Mouse (Mus musculus) heart, postnatal 25 days (tissue): ENCODE measurements around the gene Fndc5. TPM values are rescaled to one million over a fixed set of nuclear protein-coding genes. Genes with fewer than 3 reads are reported as not detected.

Source experiments
- DNase-seq: peaks from one replicate; pipeline ENCODE4 v3.0.0; 2022; ENCODE audit warnings: low spot score
- intact Hi-C: fragments of 180-260 bp; cut with DNase I; formaldehyde crosslinking; loops from one replicate; pipeline ENCODE4 v1.15.1; 2025
- total RNA-seq, 2 experiments: library from RNA; stranded (reverse); gene quantifications; 2 replicates each; pipeline ENCODE4 v1.2.3; 2021

The Fndc5 gene
- total RNA-seq, 2 experiments from 2014 or later, result 325 TPM

DNA sequence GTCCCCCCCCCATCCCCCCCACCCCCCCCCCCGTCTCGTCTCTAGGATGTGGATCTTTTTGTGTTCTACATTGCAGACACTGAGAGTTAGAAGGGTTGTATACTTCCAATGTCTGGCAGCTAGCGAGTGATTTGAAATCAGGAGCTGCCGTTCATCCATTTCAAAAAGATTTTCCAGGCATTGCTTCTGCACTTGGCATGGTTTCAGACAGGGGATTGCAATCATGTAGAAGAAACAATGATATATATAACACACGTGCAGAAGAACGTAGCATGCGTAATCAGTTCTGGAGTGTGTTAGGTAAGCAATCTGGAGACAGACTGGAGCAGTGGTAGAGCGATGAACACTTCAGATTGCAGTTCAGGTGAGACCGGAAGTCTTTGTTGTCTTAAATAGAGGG is 14.7 kb upstream of the Fndc5 start:
- intact Hi-C loops, result no loop called here

DNA sequence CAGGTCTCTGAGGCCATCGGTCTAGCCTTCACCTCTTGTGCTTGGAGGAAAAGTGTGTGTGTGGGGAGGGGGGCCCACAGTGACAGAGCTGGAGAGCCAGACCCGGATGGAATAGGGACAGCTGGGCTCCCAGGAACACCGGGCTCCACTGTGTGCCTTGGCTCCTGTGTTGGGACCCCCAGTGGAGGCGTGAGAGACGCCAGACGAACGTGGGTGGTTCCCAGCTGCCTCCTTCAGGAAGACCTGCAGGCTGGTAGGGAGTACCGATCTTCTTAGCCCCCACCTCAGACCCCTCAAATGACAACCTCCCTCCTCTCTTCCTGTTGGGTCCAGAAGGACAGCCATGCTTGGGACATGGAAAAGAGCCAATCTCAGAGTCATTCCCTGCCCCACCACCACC is 14.1 kb upstream of the Fndc5 start:
- intact Hi-C loops, result no loop called here
- no peak for DNase-seq

More for the DNA sequence above, 14.7 kb upstream of the Fndc5 start:
- no peak for DNase-seq

- intact Hi-C loops, result no loop called here
- DNase-seq, result no peak
Measured at GRCm38 (mm10) chr4:129124652-129125146, 12.1 kb upstream of the Fndc5 start.

GRCm38 (mm10) chr4:129125736-129126451 is 10.9 kb upstream of the Fndc5 start:
- DNase-seq, result peak; percentile 45
- intact Hi-C loops, result no loop called here

- DNase-seq, result no peak
Measured at GRCm38 (mm10) chr4:129128582-129129338, 8.0 kb upstream of the Fndc5 start.

GRCm38 (mm10) chr4:129129387-129129786 is 7.4 kb upstream of the Fndc5 start:
- intact Hi-C loops, result no loop called here
- no peak for DNase-seq

More at GRCm38 (mm10) chr4:129128582-129129338, 8.0 kb upstream of the Fndc5 start:
- intact Hi-C loops, result no loop called here

- intact Hi-C loops, result loop anchor here (10.0 kb wide), 1 partner anchor 325 kb away; no protein-coding TSS in a partner anchor
- no peak for DNase-seq
Measured at GRCm38 (mm10) chr4:129130149-129130548, 6.7 kb upstream of the Fndc5 start.

- no peak for DNase-seq
- intact Hi-C loops, result loop anchor here (10.0 kb wide), 1 partner anchor 324 kb away; no protein-coding TSS in a partner anchor
Measured at GRCm38 (mm10) chr4:129130755-129131303, 6.0 kb upstream of the Fndc5 start.

- intact Hi-C loops, result loop anchor here (2.0 to 10.0 kb wide), 3 partner anchors 44 to 320 kb away; no protein-coding TSS in a partner anchor
- peak; percentile 40 for DNase-seq
Measured at GRCm38 (mm10) chr4:129134799-129135585, 1.8 kb upstream of the Fndc5 start.

DNA sequence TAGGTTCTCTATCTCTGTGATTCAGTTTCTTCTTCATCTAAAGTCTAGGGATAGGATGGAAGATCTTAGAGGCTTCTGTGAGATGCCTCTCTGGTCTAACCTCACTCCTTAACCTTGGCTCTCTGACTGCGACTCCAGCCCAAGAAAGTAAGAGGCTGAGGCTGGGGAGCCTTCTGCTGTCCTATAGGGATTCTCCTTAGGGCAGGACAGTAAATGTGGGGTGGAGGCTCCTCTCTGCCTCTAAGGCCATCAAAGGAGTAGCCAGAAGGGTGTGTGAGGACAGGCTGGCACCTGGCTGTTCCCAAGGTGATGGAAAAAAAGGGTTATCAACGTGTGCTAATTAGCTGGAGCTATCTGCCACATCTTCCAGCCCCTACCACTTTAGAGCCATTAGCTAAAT is 1.2 kb upstream of the Fndc5 start:
- DNase-seq, result no peak
- intact Hi-C loops, result loop anchor here (2.0 to 10.0 kb wide), 3 partner anchors 43 to 319 kb away; no protein-coding TSS in a partner anchor

GRCm38 (mm10) chr4:129136189-129136578 is 615 bp upstream of the Fndc5 start:
- intact Hi-C loops, result loop anchor here (10.0 kb wide), 1 partner anchor 319 kb away; no protein-coding TSS in a partner anchor
- no peak for DNase-seq

GRCm38 (mm10) chr4:129137392-129138321 is 858 bp downstream of the Fndc5 start:
- intact Hi-C loops, result loop anchor here (10.0 kb wide), 1 partner anchor 317 kb away; no protein-coding TSS in a partner anchor
- no peak for DNase-seq

GRCm38 (mm10) chr4:129139642-129140041 is 2.8 kb downstream of the Fndc5 start:
- DNase-seq, result no peak
- intact Hi-C loops, result loop anchor here (10.0 kb wide), 1 partner anchor 315 kb away; no protein-coding TSS in a partner anchor

DNA sequence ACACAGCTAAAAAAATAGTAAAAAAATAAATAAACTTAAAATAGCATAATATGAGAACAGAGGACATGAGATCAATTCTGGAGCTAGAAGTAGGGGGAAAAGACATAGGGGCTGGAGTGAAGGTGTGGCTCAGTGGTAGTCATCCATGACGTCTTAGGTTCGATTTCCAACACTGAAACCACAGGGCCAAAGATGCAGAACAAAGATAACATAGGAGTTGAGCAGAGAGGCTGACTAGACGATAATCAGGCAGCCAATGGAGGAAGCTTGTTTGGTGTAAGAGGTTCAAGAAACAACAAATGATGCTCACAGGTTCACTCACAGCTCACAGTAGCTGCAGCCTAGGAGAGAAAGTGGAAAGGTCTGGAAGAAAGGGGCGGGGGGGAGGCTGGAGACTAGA is 4.0 kb downstream of the Fndc5 start:
- no peak for DNase-seq
- intact Hi-C loops, result no loop called here

DNA sequence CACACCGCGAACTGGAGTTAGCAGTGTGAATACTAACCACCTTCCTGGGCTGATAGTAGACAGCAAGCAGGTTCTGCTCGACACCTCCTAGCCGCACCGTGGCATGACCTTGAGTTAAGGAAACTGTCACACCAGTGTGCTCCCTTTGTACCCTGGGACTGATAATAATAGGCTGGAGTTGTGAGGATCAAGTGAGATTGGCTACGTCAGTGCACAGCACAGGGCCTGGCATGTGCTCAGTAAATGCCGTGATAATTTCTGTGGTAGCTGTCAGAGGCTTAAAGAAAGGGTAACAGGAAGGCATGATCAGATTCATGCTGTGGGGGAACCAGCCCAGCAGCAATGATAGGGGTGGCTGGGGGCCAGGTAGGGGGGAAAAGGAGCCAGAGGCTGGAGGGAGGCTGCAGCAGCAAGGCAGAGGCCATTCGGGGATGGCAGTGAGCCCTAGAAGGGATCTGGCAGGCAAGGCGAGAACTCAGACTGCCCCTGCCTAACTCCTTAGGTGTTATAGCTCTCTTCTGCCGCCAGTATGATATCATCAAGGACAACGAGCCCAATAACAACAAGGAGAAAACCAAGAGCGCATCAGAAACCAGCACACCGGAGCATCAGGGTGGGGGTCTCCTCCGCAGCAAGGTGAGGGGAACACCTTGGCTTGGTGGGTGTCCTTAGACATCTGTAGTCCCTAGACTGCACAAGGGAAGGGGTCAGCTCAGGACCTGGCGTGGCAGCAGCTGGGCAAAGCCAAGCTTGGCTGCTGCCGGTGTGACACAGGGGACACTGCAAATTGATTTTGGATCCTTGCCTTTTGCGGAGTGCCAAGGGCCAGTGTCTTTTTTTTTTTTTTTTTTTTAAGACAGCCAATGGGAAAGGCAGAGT is 5.0 kb downstream of the Fndc5 start:
- DNase-seq, result no peak
- intact Hi-C loops, result no loop called here

- no peak for DNase-seq
- intact Hi-C loops, result no loop called here
Measured at GRCm38 (mm10) chr4:129142439-129143045, 5.7 kb downstream of the Fndc5 start.

DNA sequence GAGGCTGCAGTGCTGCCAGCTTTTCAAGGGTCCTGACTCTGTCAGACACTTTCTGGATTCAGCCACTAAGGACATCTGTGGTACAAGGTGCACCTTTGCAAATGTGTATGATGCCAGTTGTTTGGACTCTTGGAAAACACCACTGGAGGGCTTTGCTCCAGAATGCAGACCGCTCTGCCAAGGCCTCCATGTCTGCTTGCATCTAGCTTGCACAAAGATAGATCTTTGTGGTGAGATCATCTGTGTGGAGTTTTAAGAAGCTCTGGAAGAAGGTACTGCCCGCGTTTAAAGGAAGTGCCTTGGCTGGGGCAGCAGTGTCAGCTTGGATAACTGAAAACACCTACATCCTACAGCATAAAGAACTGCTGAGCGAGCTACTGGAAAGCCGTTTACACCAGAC is 6.7 kb downstream of the Fndc5 start:
- intact Hi-C loops, result no loop called here

More for the DNA sequence above, 6.7 kb downstream of the Fndc5 start:
- DNase-seq, result no peak
